Mouse (Mus musculus): ENCODE data around the gene Sost. TPM values are rescaled to one million over a fixed set of nuclear protein-coding genes. Genes with fewer than 3 reads are reported as not detected.

Sost gene
- polyA plus RNA-seq (2015; fragmentation: Nextera tagmentation; extraction: Ambion mirVana): 0.08 and 0.14 TPM in 2 replicates

GRCm38 (mm10) chr11:101966965-101967614 is at the start of gene Sost:
Sost (minus strand) TSS chr11:101967015.
- ATAC-seq (ENCODE audit: low read depth): no peak
- WGBS: 17% methylated on average over 10 of the region's 10 CpGs

GRCm38 (mm10) chr11:102016136-102016535 is 49.3 kb upstream of the Sost start:
- ATAC-seq (ENCODE audit: low read depth): no peak
- 97% methylated on average over 1 of the region's 1 CpGs for whole genome bisulfite sequencing
- Histone ChIP-seq H3K9ac (no peak overlapping the region), H3K27me3 (no peaks in the 10 kb centered on the region), H3K4me1 (replicated peaks) (peaks cover 16% of the 10 kb centered on the region), H3K27ac (replicated peaks) (no peak overlapping the region), H3K4me3 (no peak overlapping the region), H3K9me3 (no peaks in the 10 kb centered on the region), H3K4me2 (no peak overlapping the region), H3K36me3 (peaks cover 76% of the 10 kb centered on the region)

More at GRCm38 (mm10) chr11:101966965-101967614, at the start of gene Sost:
- Histone ChIP-seq H3K4me3 (no peak within 1 kb of the TSS), H3K27ac (replicated peaks) (no peak within 1 kb of the TSS), H3K9me3 (no peaks in the 10 kb centered on the region), H3K4me1 (replicated peaks) (peaks cover 51% of the 10 kb centered on the region), H3K36me3 (no peaks in the 10 kb centered on the region), H3K27me3 (peaks cover 63% of the 10 kb centered on the region), H3K9ac (no peak within 1 kb of the TSS), H3K4me2 (no peak within 1 kb of the TSS)

GRCm38 (mm10) chr11:102015472-102015871 is 48.7 kb upstream of the Sost start:
- Histone ChIP-seq H3K36me3 (peaks cover 83% of the 10 kb centered on the region), H3K9ac (no peak overlapping the region), H3K27ac (replicated peaks) (no peak overlapping the region), H3K4me3 (no peak overlapping the region), H3K27me3 (no peaks in the 10 kb centered on the region), H3K9me3 (no peaks in the 10 kb centered on the region), H3K4me1 (replicated peaks) (peaks cover 22% of the 10 kb centered on the region), H3K4me2 (no peak overlapping the region)
- WGBS: 54% methylated on average over 6 of the region's 6 CpGs
- no peak for ATAC-seq (ENCODE audit: low read depth)

GRCm38 (mm10) chr11:102013201-102013600 is 46.4 kb upstream of the Sost start:
- Histone ChIP-seq H3K9ac (no peak overlapping the region), H3K4me1 (replicated peaks) (peaks cover 34% of the 10 kb centered on the region), H3K27me3 (no peaks in the 10 kb centered on the region), H3K36me3 (peaks cover 91% of the 10 kb centered on the region), H3K27ac (replicated peaks) (no peak overlapping the region), H3K9me3 (no peaks in the 10 kb centered on the region), H3K4me2 (no peak overlapping the region), H3K4me3 (no peak overlapping the region)
- no peak for ATAC-seq (ENCODE audit: low read depth)
- WGBS: 85% methylated on average over 8 of the region's 8 CpGs

GRCm38 (mm10) chr11:102011510-102011909 is 44.7 kb upstream of the Sost start:
- 86% methylated on average over 8 of the region's 8 CpGs for WGBS
- Histone ChIP-seq H3K4me3 (no peak overlapping the region), H3K4me2 (no peak overlapping the region), H3K36me3 (peaks cover 90% of the 10 kb centered on the region), H3K4me1 (replicated peaks) (peaks cover 34% of the 10 kb centered on the region), H3K27ac (replicated peaks) (no peak overlapping the region), H3K27me3 (no peaks in the 10 kb centered on the region), H3K9ac (no peak overlapping the region), H3K9me3 (no peaks in the 10 kb centered on the region)
- no peak for ATAC-seq (ENCODE audit: low read depth)

GRCm38 (mm10) chr11:102010140-102010539 is 43.3 kb upstream of the Sost start:
- peaks cover 94% of the 10 kb centered on the region for H3K36me3 ChIP-seq
- peak overlapping the region; percentile 86 for H3K27ac ChIP-seq (replicated peaks)
- no peak overlapping the region for H3K4me2 ChIP-seq
- peaks cover 20% of the 10 kb centered on the region for H3K4me1 ChIP-seq (replicated peaks)
- H3K9me3 ChIP-seq: no peaks in the 10 kb centered on the region
- ATAC-seq (ENCODE audit: low read depth): peak; percentile 68
- H3K4me3 ChIP-seq: no peak overlapping the region
- no peaks in the 10 kb centered on the region for H3K27me3 ChIP-seq
- WGBS: 35% methylated on average over 13 of the region's 13 CpGs
- 0 out of 2 replicates have a peak overlapping the region, but pooled peaks have one; percentile 34 for H3K9ac ChIP-seq

GRCm38 (mm10) chr11:102008954-102009637 is 42.3 kb upstream of the Sost start:
- peak overlapping the region; percentile 86 for H3K27ac ChIP-seq (replicated peaks)
- H3K27me3 ChIP-seq: no peaks in the 10 kb centered on the region
- WGBS: 85% methylated on average over 15 of the region's 15 CpGs
- ATAC-seq (ENCODE audit: low read depth): no peak
- H3K9ac ChIP-seq: no peak overlapping the region
- no peak overlapping the region for H3K4me3 ChIP-seq
- no peak overlapping the region for H3K4me2 ChIP-seq
- peaks cover 95% of the 10 kb centered on the region for H3K36me3 ChIP-seq
- H3K4me1 ChIP-seq (replicated peaks): peaks cover 18% of the 10 kb centered on the region
- no peaks in the 10 kb centered on the region for H3K9me3 ChIP-seq

- Histone ChIP-seq H3K27me3 (no peaks in the 10 kb centered on the region), H3K4me1 (replicated peaks) (peaks cover 18% of the 10 kb centered on the region), H3K9me3 (no peaks in the 10 kb centered on the region), H3K9ac (no peak overlapping the region), H3K27ac (replicated peaks) (no peak overlapping the region), H3K4me2 (no peak overlapping the region), H3K36me3 (peaks cover 97% of the 10 kb centered on the region), H3K4me3 (no peak overlapping the region)
- WGBS: 90% methylated on average over 8 of the region's 8 CpGs
- ATAC-seq (ENCODE audit: low read depth): no peak
Observed at GRCm38 (mm10) chr11:102008372-102008771, 41.6 kb upstream of the Sost start.

GRCm38 (mm10) chr11:102006688-102007087 is 39.9 kb upstream of the Sost start:
- Histone ChIP-seq H3K27ac (replicated peaks) (no peak overlapping the region), H3K36me3 (peaks cover 89% of the 10 kb centered on the region)
- WGBS: 75% methylated on average over 5 of the region's 5 CpGs

GRCm38 (mm10) chr11:102006271-102006670 is 39.5 kb upstream of the Sost start:
- Histone ChIP-seq H3K4me2 (no peak overlapping the region), H3K4me1 (replicated peaks) (peaks cover 18% of the 10 kb centered on the region), H3K27ac (replicated peaks) (no peak overlapping the region), H3K36me3 (peaks cover 89% of the 10 kb centered on the region), H3K27me3 (no peaks in the 10 kb centered on the region), H3K4me3 (no peak overlapping the region), H3K9ac (no peak overlapping the region), H3K9me3 (no peaks in the 10 kb centered on the region)
- WGBS: 49% methylated on average over 9 of the region's 9 CpGs
- ATAC-seq (ENCODE audit: low read depth): no peak

More at GRCm38 (mm10) chr11:102006688-102007087, 39.9 kb upstream of the Sost start:
- no peak overlapping the region for H3K4me3 ChIP-seq
- H3K27me3 ChIP-seq: no peaks in the 10 kb centered on the region
- H3K4me1 ChIP-seq (replicated peaks): peaks cover 18% of the 10 kb centered on the region
- no peak overlapping the region for H3K9ac ChIP-seq
- no peak for ATAC-seq (ENCODE audit: low read depth)
- H3K4me2 ChIP-seq: no peak overlapping the region
- no peaks in the 10 kb centered on the region for H3K9me3 ChIP-seq

GRCm38 (mm10) chr11:102004251-102004650 is 37.4 kb upstream of the Sost start:
- no peaks in the 10 kb centered on the region for H3K9me3 ChIP-seq
- no peaks in the 10 kb centered on the region for H3K27me3 ChIP-seq
- H3K4me3 ChIP-seq: no peak overlapping the region
- ATAC-seq (ENCODE audit: low read depth): no peak
- peaks cover 4% of the 10 kb centered on the region for H3K4me1 ChIP-seq (replicated peaks)
- peaks cover 82% of the 10 kb centered on the region for H3K36me3 ChIP-seq
- H3K9ac ChIP-seq: no peak overlapping the region
- no peak overlapping the region for H3K4me2 ChIP-seq
- WGBS: 90% methylated on average over 8 of the region's 8 CpGs
- H3K27ac ChIP-seq (replicated peaks): no peak overlapping the region

GRCm38 (mm10) chr11:101999466-101999865 is 32.7 kb upstream of the Sost start:
- Histone ChIP-seq H3K9ac (no peak overlapping the region), H3K4me3 (no peak overlapping the region), H3K4me1 (replicated peaks) (peaks cover 4% of the 10 kb centered on the region; the same call in 1 of the 2 replicates), H3K27me3 (no peaks in the 10 kb centered on the region), H3K27ac (replicated peaks) (0 out of 2 replicates have a peak overlapping the region, but pooled peaks have one; percentile 2), H3K36me3 (peaks cover 57% of the 10 kb centered on the region), H3K4me2 (no peak overlapping the region), H3K9me3 (no peaks in the 10 kb centered on the region)
- 35% methylated on average over 4 of the region's 4 CpGs for WGBS
- no peak for ATAC-seq (ENCODE audit: low read depth)
